In the genomic region with DNA sequence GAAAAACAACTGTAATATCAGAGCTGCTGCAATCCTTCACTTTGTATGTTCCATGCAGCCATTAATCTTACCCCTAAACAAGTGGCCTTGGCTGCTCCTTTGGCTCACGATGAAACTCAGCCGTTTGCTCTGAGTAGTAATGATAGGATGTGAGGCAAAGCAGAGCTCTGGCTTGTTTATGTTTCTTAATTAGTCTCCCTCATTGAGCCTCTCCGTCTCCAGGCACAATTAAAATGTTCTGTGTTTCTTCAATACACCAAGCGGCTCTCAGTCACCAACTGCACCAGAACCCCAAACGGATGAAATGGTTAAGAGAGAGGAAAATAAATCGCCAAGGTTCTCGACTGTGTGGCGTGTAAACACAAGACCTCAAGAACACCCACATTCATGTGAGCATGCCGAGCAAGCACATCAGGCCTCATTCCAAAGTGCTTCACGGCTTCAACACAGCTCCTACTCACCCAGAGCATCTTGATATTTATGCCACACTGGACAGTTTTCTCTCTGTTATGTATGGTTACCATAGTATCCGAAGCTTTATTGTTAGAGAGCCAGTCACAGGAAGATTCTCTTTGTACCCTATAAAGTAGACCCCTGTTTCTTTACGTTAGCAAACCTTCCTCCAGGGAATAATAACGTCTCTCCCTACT, we compare ENCODE assay signal across 13 mouse cellular contexts.
DNase-seq lines count a peak whose midpoint lies in the region; ATAC-seq and TF ChIP-seq lines count a peak whose summit lies in the region.
"Had no signal": no experiment of that assay in that cellular context is flagged by ENCODE, and none has a peak within 500 bp of the region (broad histone marks: within the 10 kb centered on the region; RNA-seq: fewer than 3 reads in every experiment).

No protein-coding gene starts in this region.

- H3K36me3 ChIP-seq in kidney, embryonic 16.5 days (ENCODE audit: insufficient read depth, low read length), result no peaks in the 10 kb centered on the region
- H3K36me3 ChIP-seq in kidney, adult 2 months (ENCODE audit: control insufficient read depth, insufficient read depth, low read length), result no peaks in the 10 kb centered on the region
- H3K36me3 ChIP-seq in stomach, embryonic 15.5 days, result no peaks in the 10 kb centered on the region
- H3K36me3 ChIP-seq in thymus, adult 2 months (ENCODE audit: control insufficient read depth, insufficient read depth, low read length), result no peaks in the 10 kb centered on the region
- H3K36me3 ChIP-seq: embryonic facial prominence, embryonic 13.5 days; heart, embryonic 10.5 days; hindbrain, embryonic 12.5 days had no signal

- TF ChIP-seq POLR2A in kidney, adult 2 months (IDR thresholded peaks at IDR 0.05; ENCODE audit: low read depth, low read length), result no peak
- no peak for TF ChIP-seq POLR2A in thymus, adult 2 months (IDR thresholded peaks at IDR 0.05; ENCODE audit: control insufficient read depth, extremely low read depth, insufficient read depth, low read length, poor library complexity)

- no peak overlapping the region for H3K27ac ChIP-seq in kidney, embryonic 16.5 days (ENCODE audit: low read length)
- H3K27ac ChIP-seq in kidney, adult 2 months (ENCODE audit: insufficient read depth, low read depth, low read length), result no peak overlapping the region
- no peak overlapping the region for H3K27ac ChIP-seq in stomach, embryonic 15.5 days
- H3K27ac ChIP-seq in thymus, adult 2 months (ENCODE audit: control insufficient read depth, insufficient read depth, low read length), result no peak overlapping the region
- H3K27ac ChIP-seq: embryonic facial prominence, embryonic 13.5 days; gastrocnemius, adult 2 months; hindbrain, embryonic 12.5 days had no signal

- H3K4me1 ChIP-seq in kidney, embryonic 16.5 days (ENCODE audit: insufficient read depth, low read length), result peaks cover 7% of the 10 kb centered on the region
- H3K4me1 ChIP-seq in kidney, adult 2 months (ENCODE audit: control insufficient read depth, insufficient read depth, low read length), result peaks cover 3% of the 10 kb centered on the region; the same call in 1 of the 2 replicates
- H3K4me1 ChIP-seq in stomach, embryonic 15.5 days, result 0 out of 2 replicates have a peak, but pooled peaks cover 8% of the 10 kb centered on the region
- no peaks in the 10 kb centered on the region for H3K4me1 ChIP-seq in thymus, adult 2 months (replicated peaks; ENCODE audit: control insufficient read depth, insufficient read depth, low read length)
- H3K4me1 ChIP-seq: embryonic facial prominence, embryonic 13.5 days; heart, embryonic 10.5 days; hindbrain, embryonic 12.5 days had no signal

- no peak overlapping the region for H3K9ac ChIP-seq in kidney, embryonic 16.5 days (replicated peaks; ENCODE audit: low read length)
- no peak overlapping the region for H3K9ac ChIP-seq in stomach, embryonic 15.5 days
- H3K9ac ChIP-seq: embryonic facial prominence, embryonic 13.5 days; hindbrain, embryonic 12.5 days had no signal

- peak; percentile 73 for ATAC-seq in kidney, embryonic 16.5 days (ENCODE audit: low FRiP score, low TSS enrichment)
- peak; percentile 31; the same call in 1 of the 2 replicates for ATAC-seq in stomach, embryonic 15.5 days (ENCODE audit: insufficient read depth, low FRiP score, low read depth)

- no peak for TF ChIP-seq CTCF in kidney, adult 2 months (conservative IDR thresholded peaks at IDR 0.05; ENCODE audit: insufficient read depth, insufficient read length, low read depth, low read length)
- TF ChIP-seq CTCF in thymus, adult 2 months (IDR thresholded peaks at IDR 0.05; ENCODE audit: borderline replicate concordance, control insufficient read depth, extremely low read depth, insufficient read depth, low read length, poor library complexity), result no peak

- H3K27me3 ChIP-seq in kidney, embryonic 16.5 days (ENCODE audit: insufficient read depth, low read length), result no peaks in the 10 kb centered on the region
- peaks cover 1% of the 10 kb centered on the region; the same call in 1 of the 2 replicates for H3K27me3 ChIP-seq in kidney, adult 2 months (replicated peaks; ENCODE audit: control insufficient read depth, insufficient read depth, low read length)
- no peaks in the 10 kb centered on the region for H3K27me3 ChIP-seq in stomach, embryonic 15.5 days (replicated peaks)
- H3K27me3 ChIP-seq in thymus, adult 2 months (ENCODE audit: control insufficient read depth, insufficient read depth, low read length), result no peaks in the 10 kb centered on the region
- H3K27me3 ChIP-seq: embryonic facial prominence, embryonic 13.5 days; hindbrain, embryonic 12.5 days had no signal

- peak; percentile 64 for DNase-seq in adrenal gland, adult 2 months
- DNase-seq in adrenal gland, postnatal 4 days (ENCODE audit: low spot score in 2 of 2), result no peak
- DNase-seq in kidney, adult 2 months, result no peak
- peak; percentile 64 for DNase-seq in retina, postnatal 1 day
- no peak for DNase-seq in retina, embryonic 14.5 days (ENCODE audit: low spot score)
- DNase-seq in thymus, adult 2 months, result no peak
- DNase-seq: cerebellum, adult 18-20 months; gastrocnemius, adult 2 months had no signal

- H3K4me2 ChIP-seq in kidney, embryonic 16.5 days (replicated peaks; ENCODE audit: low read depth, low read length), result no peak overlapping the region
- no peak overlapping the region for H3K4me2 ChIP-seq in stomach, embryonic 15.5 days
- H3K4me2 ChIP-seq: embryonic facial prominence, embryonic 13.5 days; hindbrain, embryonic 12.5 days had no signal

- no peaks in the 10 kb centered on the region for H3K9me3 ChIP-seq in kidney, embryonic 16.5 days (ENCODE audit: low read length)
- H3K9me3 ChIP-seq in stomach, embryonic 15.5 days, result no peaks in the 10 kb centered on the region
- H3K9me3 ChIP-seq: embryonic facial prominence, embryonic 13.5 days; heart, embryonic 10.5 days; hindbrain, embryonic 12.5 days had no signal

- no peak overlapping the region for H3K4me3 ChIP-seq in kidney, embryonic 16.5 days (ENCODE audit: low read length)
- no peak overlapping the region for H3K4me3 ChIP-seq in kidney, adult 2 months (ENCODE audit: insufficient read depth, low read depth, low read length)
- no peak overlapping the region for H3K4me3 ChIP-seq in stomach, embryonic 15.5 days (replicated peaks)
- no peak overlapping the region for H3K4me3 ChIP-seq in thymus, adult 2 months (ENCODE audit: control insufficient read depth, insufficient read depth, low read length)
- H3K4me3 ChIP-seq: embryonic facial prominence, embryonic 13.5 days; gastrocnemius, adult 2 months; heart, embryonic 10.5 days; hindbrain, embryonic 12.5 days had no signal

- 44% methylated on average over 13 of the region's 13 CpGs for WGBS in kidney, embryonic 16.5 days
- WGBS in kidney, adult 2 months, result 57% methylated on average over 13 of the region's 13 CpGs
- 35% methylated on average over 13 of the region's 13 CpGs for WGBS in stomach, embryonic 15.5 days
- 74% methylated on average over 13 of the region's 13 CpGs for WGBS in thymus, adult 2 months

Comparison
In these comparisons a context has a peak if more than half of its experiments do, and no peak if none do; other contexts are left out.
1. DNase-seq: peak in adrenal gland, adult 2 months (single experiment) and retina, postnatal 1 day (single experiment); none in adrenal gland, postnatal 4 days (0 of 2), kidney, adult 2 months (single experiment), retina, embryonic 14.5 days (single experiment) and thymus, adult 2 months (single experiment).